Mouse (Mus musculus) hindbrain, embryonic 11.5 days (tissue): Measurements from ENCODE around the gene Gpr137. TPM values are rescaled to one million over a fixed set of nuclear protein-coding genes. Genes with fewer than 3 reads are reported as not detected.
"Not testable (repeated sequence)": the region's sequence is repeated elsewhere in the genome, so short reads cannot be mapped to it uniquely, and the experiment has no call there.

Experiments
- ATAC-seq: fragments of 200-750 bp; cut with Nextera tagmentation; 2 replicates; pipeline ENCODE4 v1.8.0; 2017; ENCODE audit warnings: mild to moderate bottlenecking, moderate TSS enrichment, moderate library complexity; ENCODE audit not compliant: low FRiP score
- DNase-seq: peaks from one replicate; pipeline ENCODE4 v3.0.0-alpha.2; 2015; ENCODE audit warnings: low spot score
- H3K27ac ChIP-seq: fragments of 300-500 bp; sonication (generic); 2 replicates; pipeline ENCODE4 v1.5.1; 2014; ENCODE audit warnings: mild to moderate bottlenecking, low read depth, low read length
- H3K27me3 ChIP-seq: fragments of 300-500 bp; sonication (generic); 2 replicates; pipeline ENCODE4 v1.6.1; 2014; ENCODE audit warnings: mild to moderate bottlenecking, low read length, moderate library complexity, mixed read lengths; ENCODE audit not compliant: control insufficient read depth, insufficient read depth
- H3K36me3 ChIP-seq: fragments of 300-500 bp; sonication (generic); 2 replicates; pipeline ENCODE4 v1.6.1; 2014; ENCODE audit warnings: mild to moderate bottlenecking, low read length, moderate library complexity, mixed read lengths; ENCODE audit not compliant: control insufficient read depth, insufficient read depth
- H3K4me1 ChIP-seq: fragments of 300-500 bp; sonication (generic); replicated peaks from 2 replicates; pipeline ENCODE4 v1.6.1; 2014; ENCODE audit warnings: low read length, mixed read lengths; ENCODE audit not compliant: control insufficient read depth, insufficient read depth
- H3K4me2 ChIP-seq: fragments of 300-500 bp; sonication (generic); replicated peaks from 2 replicates; pipeline ENCODE4 v1.6.1; 2014; ENCODE audit warnings: mild to moderate bottlenecking, low read depth, low read length
- H3K4me3 ChIP-seq: fragments of 300-500 bp; sonication (generic); 2 replicates; pipeline ENCODE4 v1.5.1; 2014; ENCODE audit warnings: low read depth, low read length
- H3K9ac ChIP-seq: fragments of 300-500 bp; sonication (generic); 2 replicates; pipeline ENCODE4 v1.6.1; 2014; ENCODE audit warnings: low read depth, low read length
- H3K9me3 ChIP-seq: fragments of 300-500 bp; sonication (generic); 2 replicates; pipeline ENCODE4 v1.6.1; 2016; ENCODE audit warnings: low read length; ENCODE audit not compliant: control insufficient read depth
- WGBS: fragments of 180-500 bp; shearing (Covaris S2); extraction: QIAGEN DNeasy Blood & Tissue Kit; methylation state at CpG from one replicate; pipeline ENCODE4 v1.1.7; 2014; 5-methylcytosine and 5-hydroxymethylcytosine counted together
- polyA plus RNA-seq: library from polyadenylated mRNA; unstranded; fragments of >200 nt; fragmentation: Nextera tagmentation; extraction: Ambion mirVana; gene quantifications from 2 replicates; pipeline ENCODE4 v1.2.1, GENCODE M21; 2014

The Gpr137 gene
- 27.9 and 34.0 TPM in 2 replicates for polyA plus RNA-seq

GRCm38 (mm10) chr19:6942249-6942691, at the start of gene Gpr137:
Gene Gpr137 (minus strand): TSS chr19:6942480.
- H3K9me3 ChIP-seq, result no peaks in the 10 kb centered on the region
- peak within 1 kb of the TSS; percentile 88 for H3K9ac ChIP-seq
- peak within 1 kb of the TSS; percentile 69 for H3K4me3 ChIP-seq
- peaks cover 7% of the 10 kb centered on the region for H3K4me1 ChIP-seq
- DNase-seq, result peak; percentile 88
- H3K27me3 ChIP-seq, result no peaks in the 10 kb centered on the region
- H3K27ac ChIP-seq, result peak within 1 kb of the TSS; percentile 93
- H3K36me3 ChIP-seq, result no peaks in the 10 kb centered on the region
- under 1% methylated on average over 26 of the region's 27 CpGs for WGBS
- peak within 1 kb of the TSS; percentile 99 for H3K4me2 ChIP-seq
- peak; percentile 83 for ATAC-seq

DNA sequence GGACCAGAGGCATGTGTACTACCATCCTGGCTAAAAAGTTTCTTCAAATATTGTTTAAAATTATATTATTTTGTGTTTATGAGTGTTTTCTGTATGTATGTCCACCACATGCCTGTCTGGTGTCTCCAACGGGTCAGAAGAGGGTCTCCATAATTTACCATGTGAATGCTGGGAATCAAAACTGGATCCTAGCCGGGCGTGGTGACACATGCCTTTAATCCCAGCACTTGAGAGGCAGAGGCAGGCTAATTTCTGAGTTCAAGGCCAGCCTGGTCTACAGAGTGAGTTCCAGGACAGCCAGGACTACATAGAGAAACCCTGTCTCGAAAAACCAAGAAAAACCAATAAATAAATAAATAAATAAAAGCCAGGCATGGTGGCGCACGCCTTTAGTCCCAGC, 48.9 kb upstream of the Gpr137 start:
- not testable (repeated sequence) for H3K27me3 ChIP-seq

DNA sequence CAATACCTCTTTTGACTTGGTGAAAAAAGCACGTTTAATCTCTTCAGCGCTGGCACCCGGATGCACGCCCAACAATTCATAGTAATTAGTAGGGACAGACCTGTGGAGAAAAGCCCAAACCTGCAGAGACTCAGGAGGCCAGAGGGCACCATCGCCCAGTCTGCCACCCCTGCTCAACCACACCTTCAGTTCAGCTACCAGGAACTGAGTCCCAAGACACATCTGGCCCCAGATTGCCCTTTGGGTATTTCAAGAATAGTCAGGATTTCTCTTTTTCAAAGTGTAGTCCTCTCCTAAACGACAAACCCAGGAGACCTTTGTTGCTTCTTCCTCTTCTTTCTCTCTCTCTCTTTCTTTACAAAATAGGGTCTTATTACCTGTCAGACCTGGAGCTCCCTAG, 48.4 kb upstream of the Gpr137 start:
- no peaks in the 10 kb centered on the region for H3K27me3 ChIP-seq
- peaks cover 7% of the 10 kb centered on the region for H3K4me1 ChIP-seq
- H3K27ac ChIP-seq, result no peak overlapping the region
- H3K4me2 ChIP-seq, result no peak overlapping the region
- no peak for ATAC-seq
- no peak for DNase-seq
- WGBS, result 91% methylated on average over 6 of the region's 6 CpGs
- no peak overlapping the region for H3K4me3 ChIP-seq
- no peaks in the 10 kb centered on the region for H3K36me3 ChIP-seq
- H3K9me3 ChIP-seq, result no peaks in the 10 kb centered on the region
- no peak overlapping the region for H3K9ac ChIP-seq

More for the DNA sequence above, 48.9 kb upstream of the Gpr137 start:
- not testable (repeated sequence) for DNase-seq, H3K36me3 ChIP-seq, H3K27ac ChIP-seq, H3K4me3 ChIP-seq, H3K9ac ChIP-seq, ATAC-seq, H3K4me2 ChIP-seq, H3K4me1 ChIP-seq, H3K9me3 ChIP-seq
- 92% methylated on average over 6 of the region's 6 CpGs for WGBS

DNA sequence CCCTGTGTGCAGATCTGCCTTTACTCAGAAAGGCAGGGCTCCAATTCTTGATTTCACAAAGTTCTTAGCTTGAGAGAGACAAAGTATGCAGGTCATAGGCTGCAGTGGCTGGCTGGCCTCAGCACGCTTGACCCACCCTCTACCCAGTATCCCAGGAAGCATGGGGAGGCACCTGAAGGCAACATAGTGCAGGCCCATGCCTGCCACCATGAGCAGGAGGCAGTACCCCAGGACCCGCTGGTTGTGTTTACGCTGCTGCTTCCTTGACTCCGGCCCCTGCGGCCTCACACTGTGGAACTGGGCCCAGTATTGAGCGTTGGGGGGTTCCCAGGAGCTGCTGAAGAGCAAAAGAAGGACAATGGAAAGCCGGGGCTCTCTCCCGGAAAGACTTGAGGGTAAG, 47.0 kb upstream of the Gpr137 start:
- 80% methylated on average over 8 of the region's 8 CpGs for WGBS
- DNase-seq, result no peak
- H3K4me3 ChIP-seq, result no peak overlapping the region
- ATAC-seq, result no peak
- H3K4me2 ChIP-seq, result no peak overlapping the region
- H3K9me3 ChIP-seq, result no peaks in the 10 kb centered on the region
- H3K27me3 ChIP-seq, result no peaks in the 10 kb centered on the region
- H3K36me3 ChIP-seq, result no peaks in the 10 kb centered on the region
- H3K27ac ChIP-seq, result no peak overlapping the region
- no peak overlapping the region for H3K9ac ChIP-seq
- peaks cover 7% of the 10 kb centered on the region for H3K4me1 ChIP-seq

GRCm38 (mm10) chr19:6987904-6988285, 45.6 kb upstream of the Gpr137 start:
- Histone ChIP-seq H3K27ac (peak overlapping the region; percentile 67), H3K4me3 (peak overlapping the region; percentile 77), H3K9ac (peak overlapping the region; percentile 89), H3K36me3 (no peaks in the 10 kb centered on the region), H3K4me2 (peak overlapping the region; percentile 99), H3K27me3 (no peaks in the 10 kb centered on the region), H3K4me1 (peaks cover 4% of the 10 kb centered on the region), H3K9me3 (no peaks in the 10 kb centered on the region)
- no peak for DNase-seq
- no peak for ATAC-seq
- under 1% methylated on average over 8 of the region's 8 CpGs for WGBS

- Histone ChIP-seq H3K9ac (peak within 1 kb of the TSS; percentile 89), H3K36me3 (no peaks in the 10 kb centered on the region), H3K4me2 (peak within 1 kb of the TSS; percentile 99), H3K27me3 (no peaks in the 10 kb centered on the region), H3K4me1 (peaks cover 3% of the 10 kb centered on the region), H3K4me3 (peak within 1 kb of the TSS; percentile 77), H3K9me3 (no peaks in the 10 kb centered on the region), H3K27ac (peak within 1 kb of the TSS; percentile 67)
- under 1% methylated on average over 66 of the region's 85 CpGs for WGBS
- ATAC-seq (peak; percentile 65), DNase-seq (peak; percentile 65)
These were observed 45.0 kb upstream of the Gpr137 start, which contains the start of gene Vegfb for GRCm38 (mm10) chr19:6987061-6987903. Gene Vegfb (minus strand): TSS chr19:6987651.

DNA sequence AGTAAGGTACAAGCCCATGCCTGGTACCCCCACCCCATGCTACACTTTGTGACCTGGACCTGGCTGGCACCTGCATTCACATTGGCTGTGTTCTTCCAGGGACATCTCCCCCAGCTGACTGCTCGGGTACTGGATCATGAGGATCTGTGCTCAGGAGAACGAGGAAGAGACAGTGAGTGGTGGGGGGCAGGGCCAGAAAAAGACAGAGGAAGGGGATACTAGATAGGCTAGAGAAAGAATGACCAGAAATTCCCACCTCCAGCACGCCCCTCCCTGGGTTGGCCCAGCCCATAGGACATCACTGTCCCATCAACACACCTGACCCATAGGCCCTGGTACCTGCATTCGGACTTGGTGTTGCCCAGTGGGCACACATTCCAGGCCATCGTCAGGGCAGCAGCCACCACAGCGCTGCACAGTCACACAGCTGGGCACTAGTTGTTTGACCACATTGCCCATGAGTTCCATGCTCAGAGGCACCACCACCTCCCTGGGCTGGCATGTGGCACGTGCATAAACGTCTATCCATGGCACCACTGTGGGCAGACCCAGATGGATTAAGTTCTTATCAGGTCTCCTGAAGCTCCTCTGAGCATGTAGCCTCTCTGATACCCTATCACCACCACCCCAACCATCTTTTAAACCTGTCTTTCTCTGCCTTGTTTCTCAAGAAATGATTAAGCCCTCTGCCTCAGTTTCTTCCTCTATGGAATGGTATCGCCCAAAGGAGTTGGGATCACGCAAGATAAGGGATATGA, 43.9 kb upstream of the Gpr137 start:
- Histone ChIP-seq H3K4me2 (peak overlapping the region; percentile 99), H3K9me3 (no peaks in the 10 kb centered on the region), H3K27me3 (no peaks in the 10 kb centered on the region), H3K4me1 (peaks cover 3% of the 10 kb centered on the region), H3K36me3 (no peaks in the 10 kb centered on the region), H3K9ac (no peak overlapping the region), H3K27ac (no peak overlapping the region), H3K4me3 (peak overlapping the region; percentile 77)
- ATAC-seq, result no peak
- no peak for DNase-seq
- 84% methylated on average over 10 of the region's 10 CpGs for WGBS

GRCm38 (mm10) chr19:6985300-6985699, 43.0 kb upstream of the Gpr137 start:
- Histone ChIP-seq H3K27me3 (no peaks in the 10 kb centered on the region), H3K36me3 (no peaks in the 10 kb centered on the region), H3K4me1 (peaks cover 7% of the 10 kb centered on the region), H3K4me2 (no peak overlapping the region), H3K4me3 (no peak overlapping the region), H3K9ac (no peak overlapping the region), H3K9me3 (no peaks in the 10 kb centered on the region), H3K27ac (no peak overlapping the region)
- WGBS, result 80% methylated on average over 19 of the region's 19 CpGs
- DNase-seq (no peak), ATAC-seq (no peak)
